Mouse (Mus musculus) large intestine, adult 2 months (tissue): ENCODE measurements around the gene Kif3a. TPM values are rescaled to one million over a fixed set of nuclear protein-coding genes. Genes with fewer than 3 reads are reported as not detected.

Source experiments
- DNase-seq: peaks from one replicate; pipeline ENCODE4 v3.0.0-alpha.2; 2012; ENCODE audit warnings: low read depth, low spot score
- WGBS: fragments of 180-500 bp; shearing (Covaris S2); methylation state at CpG from one replicate; pipeline ENCODE4 v1.1.7; 2018; 5-methylcytosine and 5-hydroxymethylcytosine counted together
- polyA plus RNA-seq: library from polyadenylated mRNA; depleted of rRNA; stranded (reverse); fragments of >200 nt; gene quantifications from 2 replicates; pipeline ENCODE4 v1.2.3, GENCODE M21; 2012; rRNA removed

The Kif3a gene
- 1.8 and 2.3 TPM in 2 replicates for polyA plus RNA-seq

GRCm38 (mm10) chr11:53567224-53568014 lies at the start of gene Kif3a:
Gene Kif3a (plus strand): TSS chr11:53567379.
- peak; percentile 92 for DNase-seq
- 1% methylated on average over 67 of the region's 69 CpGs for whole genome bisulfite sequencing

GRCm38 (mm10) chr11:53518759-53519158 lies 48.4 kb upstream of the Kif3a start:
- no peak for DNase-seq
- WGBS, result 64% methylated on average over 5 of the region's 5 CpGs

GRCm38 (mm10) chr11:53519207-53520121 lies 47.7 kb upstream of the Kif3a start, which contains the start of gene Sept8:
Gene Sept8 (plus strand): TSS chr11:53519257.
- DNase-seq, result peak; percentile 16
- WGBS, result 7% methylated on average over 72 of the region's 79 CpGs

GRCm38 (mm10) chr11:53520122-53520978 lies 46.8 kb upstream of the Kif3a start:
- DNase-seq, result peak; percentile 32
- WGBS, result 3% methylated on average over 24 of the region's 24 CpGs

GRCm38 (mm10) chr11:53521120-53521820 lies 45.9 kb upstream of the Kif3a start:
- DNase-seq, result peak; percentile 16

GRCm38 (mm10) chr11:53521821-53522131 lies 45.4 kb upstream of the Kif3a start:
- no peak for DNase-seq
- 73% methylated on average over 7 of the region's 7 CpGs for WGBS

More at GRCm38 (mm10) chr11:53521120-53521820, 45.9 kb upstream of the Kif3a start:
- 29% methylated on average over 16 of the region's 16 CpGs for WGBS

- no peak for DNase-seq
- 95% methylated on average over 3 of the region's 3 CpGs for WGBS
Measured at GRCm38 (mm10) chr11:53522362-53522761, 44.8 kb upstream of the Kif3a start.

GRCm38 (mm10) chr11:53522930-53523329 lies 44.2 kb upstream of the Kif3a start:
- DNase-seq, result no peak
- WGBS, result 77% methylated on average over 9 of the region's 9 CpGs

- no peak for DNase-seq
- 80% methylated on average over 14 of the region's 14 CpGs for WGBS
Measured at GRCm38 (mm10) chr11:53523545-53524405, 43.4 kb upstream of the Kif3a start.

GRCm38 (mm10) chr11:53524905-53525304 lies 42.3 kb upstream of the Kif3a start:
- DNase-seq, result no peak
- 70% methylated on average over 6 of the region's 6 CpGs for WGBS

GRCm38 (mm10) chr11:53525461-53525860 lies 41.7 kb upstream of the Kif3a start:
- 69% methylated on average over 4 of the region's 4 CpGs for WGBS
- no peak for DNase-seq

GRCm38 (mm10) chr11:53528397-53529252 lies 38.6 kb upstream of the Kif3a start:
- 77% methylated on average over 9 of the region's 9 CpGs for WGBS
- no peak for DNase-seq

GRCm38 (mm10) chr11:53529253-53529557 lies 38.0 kb upstream of the Kif3a start:
- WGBS, result 63% methylated on average over 6 of the region's 6 CpGs
- no peak for DNase-seq

- 92% methylated on average over 9 of the region's 9 CpGs for WGBS
- no peak for DNase-seq
Measured at GRCm38 (mm10) chr11:53530001-53530400, 37.2 kb upstream of the Kif3a start.

- no peak for DNase-seq
- WGBS, result 91% methylated on average over 10 of the region's 10 CpGs
Measured at GRCm38 (mm10) chr11:53531578-53532230, 35.5 kb upstream of the Kif3a start.

GRCm38 (mm10) chr11:53532231-53532620 lies 35.0 kb upstream of the Kif3a start:
- WGBS, result 86% methylated on average over 1 of the region's 1 CpGs
- DNase-seq, result no peak

GRCm38 (mm10) chr11:53539002-53539491 lies 28.1 kb upstream of the Kif3a start:
- 86% methylated on average over 15 of the region's 15 CpGs for WGBS

More at GRCm38 (mm10) chr11:53539002-53539491, 28.1 kb upstream of the Kif3a start:
- DNase-seq, result no peak
